Mouse (Mus musculus): ENCODE measurements around the gene Nol4l.
"Not testable (repeated sequence)": the region's sequence is repeated elsewhere in the genome, so short reads cannot be mapped to it uniquely, and the experiment has no call there.

Nol4l gene

GRCm38 (mm10) chr2:153510136-153510535 is 19.6 kb downstream of the Nol4l start:
- no peak for DNase-seq (ENCODE audit: low read depth)

- DNase-seq (ENCODE audit: low read depth), result no peak
These were observed 20.4 kb downstream of the Nol4l start for GRCm38 (mm10) chr2:153509211-153510029.

GRCm38 (mm10) chr2:153508405-153508804 is 21.4 kb downstream of the Nol4l start:
- no peak for DNase-seq (ENCODE audit: low read depth)

GRCm38 (mm10) chr2:153507969-153508368 is 21.8 kb downstream of the Nol4l start:
- no peak for DNase-seq (ENCODE audit: low read depth)

- DNase-seq (ENCODE audit: low read depth), result no peak
These were observed 23.4 kb downstream of the Nol4l start for GRCm38 (mm10) chr2:153506385-153506784.

- no peak for DNase-seq (ENCODE audit: low read depth)
These were observed 30.6 kb downstream of the Nol4l start for GRCm38 (mm10) chr2:153499154-153499553.

- no peak for DNase-seq (ENCODE audit: low read depth)
These were observed 32.9 kb downstream of the Nol4l start for GRCm38 (mm10) chr2:153496898-153497297.

- no peak for DNase-seq (ENCODE audit: low read depth)
These were observed 33.5 kb downstream of the Nol4l start for GRCm38 (mm10) chr2:153496301-153496700.

GRCm38 (mm10) chr2:153495818-153496217 is 34.0 kb downstream of the Nol4l start:
- DNase-seq (ENCODE audit: low read depth), result no peak

- not testable (repeated sequence) for DNase-seq (ENCODE audit: low read depth)
These were observed 34.4 kb downstream of the Nol4l start for GRCm38 (mm10) chr2:153495391-153495790.

GRCm38 (mm10) chr2:153494293-153494811 is 35.4 kb downstream of the Nol4l start:
- no peak for DNase-seq (ENCODE audit: low read depth)

GRCm38 (mm10) chr2:153493781-153494292 is 35.9 kb downstream of the Nol4l start:
- no peak for DNase-seq (ENCODE audit: low read depth)

GRCm38 (mm10) chr2:153493393-153493731 is 36.4 kb downstream of the Nol4l start:
- no peak for DNase-seq (ENCODE audit: low read depth)

GRCm38 (mm10) chr2:153492573-153493392 is 37.0 kb downstream of the Nol4l start, which contains the start of gene 4930404H24Rik:
Gene 4930404H24Rik, plus strand, starts transcription at chr2:153492790.
- no peak for DNase-seq (ENCODE audit: low read depth)

GRCm38 (mm10) chr2:153492179-153492517 is 37.6 kb downstream of the Nol4l start:
- no peak for DNase-seq (ENCODE audit: low read depth)

- DNase-seq (ENCODE audit: low read depth), result no peak
These were observed 38.1 kb downstream of the Nol4l start for GRCm38 (mm10) chr2:153491512-153492178.

GRCm38 (mm10) chr2:153490940-153491339 is 38.8 kb downstream of the Nol4l start:
- DNase-seq (ENCODE audit: low read depth), result no peak

GRCm38 (mm10) chr2:153490116-153490515 is 39.7 kb downstream of the Nol4l start:
- no peak for DNase-seq (ENCODE audit: low read depth)

GRCm38 (mm10) chr2:153484071-153484470 is 45.7 kb downstream of the Nol4l start:
- DNase-seq (ENCODE audit: low read depth), result no peak

GRCm38 (mm10) chr2:153483118-153483983 is 46.4 kb downstream of the Nol4l start:
- no peak for DNase-seq (ENCODE audit: low read depth)

- no peak for DNase-seq (ENCODE audit: low read depth)
These were observed 48.0 kb downstream of the Nol4l start for GRCm38 (mm10) chr2:153481861-153482120.
